Mouse (Mus musculus) midbrain, embryonic 13.5 days (tissue): ENCODE measurements around the gene Esyt2. TPM values are rescaled to one million over a fixed set of nuclear protein-coding genes. Genes with fewer than 3 reads are reported as not detected.

Experiments
- ATAC-seq: fragments of 200-750 bp; cut with Nextera tagmentation; 2 replicates; pipeline ENCODE4 v1.8.0; 2017; ENCODE audit warnings: mild to moderate bottlenecking, moderate TSS enrichment, moderate library complexity
- H3K27ac ChIP-seq: fragments of 300-500 bp; sonication (generic); 2 replicates; pipeline ENCODE4 v1.5.1; 2015; ENCODE audit warnings: inconsistent platforms, mild to moderate bottlenecking, moderate library complexity
- H3K27me3 ChIP-seq: fragments of 300-500 bp; sonication (generic); 2 replicates; pipeline ENCODE4 v1.6.1; 2015; ENCODE audit warnings: mild to moderate bottlenecking, inconsistent platforms
- H3K36me3 ChIP-seq: fragments of 300-500 bp; sonication (generic); 2 replicates; pipeline ENCODE4 v1.6.1; 2015; ENCODE audit warnings: mild to moderate bottlenecking, inconsistent platforms
- H3K4me1 ChIP-seq: fragments of 300-500 bp; sonication (generic); replicated peaks from 2 replicates; pipeline ENCODE4 v1.6.1; 2015; ENCODE audit warnings: inconsistent platforms
- H3K4me2 ChIP-seq: fragments of 300-500 bp; sonication (generic); replicated peaks from 2 replicates; pipeline ENCODE4 v1.6.1; 2015; ENCODE audit warnings: moderate library complexity, mild to moderate bottlenecking, inconsistent platforms
- H3K4me3 ChIP-seq: fragments of 300-500 bp; sonication (generic); replicated peaks from 2 replicates; pipeline ENCODE4 v1.5.1; 2015; ENCODE audit warnings: mild to moderate bottlenecking, inconsistent platforms
- H3K9ac ChIP-seq: fragments of 300-500 bp; sonication (generic); replicated peaks from 2 replicates; pipeline ENCODE4 v1.6.1; 2015; ENCODE audit warnings: mild to moderate bottlenecking, inconsistent platforms
- H3K9me3 ChIP-seq: fragments of 300-500 bp; sonication (generic); 2 replicates; pipeline ENCODE4 v1.6.1; 2016; ENCODE audit warnings: mild to moderate bottlenecking, inconsistent platforms
- WGBS: fragments of 180-500 bp; shearing (Covaris S2); methylation state at CpG from one replicate; pipeline ENCODE4 v1.1.7; 2015; 5-methylcytosine and 5-hydroxymethylcytosine counted together
- polyA plus RNA-seq: library from polyadenylated mRNA; unstranded; fragments of >200 nt; fragmentation: Nextera tagmentation; extraction: Ambion mirVana; gene quantifications from 2 replicates; pipeline ENCODE4 v1.2.1, GENCODE M21; 2015

Gene Esyt2
- 10.6 TPM in 2 replicates for polyA plus RNA-seq

GRCm38 (mm10) chr12:116280653-116281364 is at the start of gene Esyt2:
TSS of gene Esyt2 (plus strand) at chr12:116281196.
- peak within 1 kb of the TSS; percentile 89 for H3K9ac ChIP-seq
- no peaks in the 10 kb centered on the region for H3K36me3 ChIP-seq
- no peaks in the 10 kb centered on the region for H3K9me3 ChIP-seq
- ATAC-seq, result peak; percentile 97
- under 1% methylated on average over 67 of the region's 68 CpGs for WGBS
- H3K4me1 ChIP-seq, result peaks cover 21% of the 10 kb centered on the region
- H3K4me2 ChIP-seq, result peak within 1 kb of the TSS; percentile 99
- peak within 1 kb of the TSS; percentile 97 for H3K27ac ChIP-seq
- peak within 1 kb of the TSS; percentile 82 for H3K4me3 ChIP-seq
- no peaks in the 10 kb centered on the region for H3K27me3 ChIP-seq

DNA sequence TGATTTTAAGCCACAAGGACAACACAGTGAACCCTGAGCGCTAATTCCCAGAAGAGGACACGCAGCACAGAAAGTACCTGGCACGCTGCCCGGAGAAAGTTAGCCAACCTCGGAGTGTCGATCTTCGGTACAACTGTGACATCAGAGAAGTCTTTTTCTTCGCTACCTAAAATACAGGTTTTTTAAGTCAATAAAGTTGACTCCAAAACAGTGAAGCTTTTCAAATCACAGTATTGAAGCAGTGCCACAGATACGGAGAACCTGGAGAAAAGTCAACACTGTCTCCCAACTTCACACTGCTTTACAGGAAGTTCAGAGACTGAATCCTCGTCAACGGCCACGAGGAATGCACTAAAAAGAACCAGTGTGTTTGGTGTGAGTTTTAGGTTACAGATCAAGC is 49.4 kb upstream of the Esyt2 start:
- H3K4me3 ChIP-seq, result no peak overlapping the region
- no peak overlapping the region for H3K4me2 ChIP-seq
- H3K9me3 ChIP-seq, result no peaks in the 10 kb centered on the region
- 88% methylated on average over 12 of the region's 12 CpGs for WGBS
- no peaks in the 10 kb centered on the region for H3K27me3 ChIP-seq
- H3K4me1 ChIP-seq, result no peaks in the 10 kb centered on the region
- no peak overlapping the region for H3K9ac ChIP-seq
- ATAC-seq, result no peak
- H3K27ac ChIP-seq, result no peak overlapping the region
- peaks cover 11% of the 10 kb centered on the region for H3K36me3 ChIP-seq

DNA sequence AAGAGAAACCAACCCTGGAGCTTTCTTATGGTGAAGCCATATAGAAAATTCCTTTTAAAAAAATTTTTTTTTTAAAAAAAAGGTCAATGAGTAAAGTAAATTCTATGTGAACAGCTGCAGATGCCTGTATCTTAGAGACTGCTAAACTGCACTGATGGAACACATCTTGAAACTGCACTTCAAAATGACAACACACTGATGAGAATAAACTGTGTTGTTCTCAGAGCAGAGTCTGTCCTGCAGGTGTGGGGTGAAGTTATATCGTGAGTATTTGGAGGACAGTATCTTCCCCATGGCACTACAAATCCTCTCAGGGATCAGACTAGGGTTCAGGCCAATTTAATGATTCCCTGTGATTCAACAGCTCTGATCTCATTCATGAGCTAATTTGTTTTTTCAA is 48.9 kb upstream of the Esyt2 start:
- Histone ChIP-seq H3K36me3 (peaks cover 11% of the 10 kb centered on the region), H3K27ac (no peak overlapping the region), H3K4me2 (no peak overlapping the region), H3K4me3 (no peak overlapping the region), H3K9me3 (no peaks in the 10 kb centered on the region), H3K9ac (no peak overlapping the region), H3K4me1 (no peaks in the 10 kb centered on the region), H3K27me3 (no peaks in the 10 kb centered on the region)
- 80% methylated on average over 1 of the region's 1 CpGs for WGBS
- ATAC-seq, result no peak

- Histone ChIP-seq H3K9me3 (no peaks in the 10 kb centered on the region), H3K27ac (no peak overlapping the region), H3K4me1 (no peaks in the 10 kb centered on the region), H3K4me2 (no peak overlapping the region), H3K27me3 (no peaks in the 10 kb centered on the region), H3K9ac (no peak overlapping the region), H3K36me3 (peaks cover 2% of the 10 kb centered on the region; the same call in 1 of the 2 replicates), H3K4me3 (no peak overlapping the region)
- no peak for ATAC-seq
- WGBS, result 80% methylated on average over 4 of the region's 4 CpGs
Measured at GRCm38 (mm10) chr12:116235356-116235755, 45.6 kb upstream of the Esyt2 start.

DNA sequence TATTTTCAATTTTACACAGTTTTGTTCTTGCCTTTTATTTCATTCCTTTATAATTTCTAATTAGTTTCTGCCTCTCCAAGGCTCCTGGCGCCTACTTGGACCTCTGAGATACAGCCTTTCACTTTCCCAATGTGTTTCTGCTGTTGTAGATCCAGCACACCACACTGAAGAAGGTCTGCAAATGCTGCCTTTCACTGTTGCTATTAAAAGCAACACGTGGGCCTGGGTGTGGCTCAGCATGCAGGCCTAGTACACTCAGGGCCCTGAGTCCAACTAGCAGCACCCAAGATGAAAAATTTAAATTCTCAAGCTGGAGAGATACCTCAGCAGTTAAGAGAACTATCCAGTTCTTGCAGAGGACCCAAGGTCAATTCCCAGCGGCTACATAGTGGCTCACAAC is 44.3 kb upstream of the Esyt2 start:
- 85% methylated on average over 3 of the region's 3 CpGs for WGBS
- no peaks in the 10 kb centered on the region for H3K9me3 ChIP-seq
- H3K27ac ChIP-seq, result no peak overlapping the region
- H3K27me3 ChIP-seq, result no peaks in the 10 kb centered on the region
- no peak overlapping the region for H3K9ac ChIP-seq
- peaks cover 14% of the 10 kb centered on the region; the same call in 1 of the 2 replicates for H3K36me3 ChIP-seq
- no peak overlapping the region for H3K4me2 ChIP-seq
- H3K4me3 ChIP-seq, result no peak overlapping the region
- H3K4me1 ChIP-seq, result no peaks in the 10 kb centered on the region
- no peak for ATAC-seq

DNA sequence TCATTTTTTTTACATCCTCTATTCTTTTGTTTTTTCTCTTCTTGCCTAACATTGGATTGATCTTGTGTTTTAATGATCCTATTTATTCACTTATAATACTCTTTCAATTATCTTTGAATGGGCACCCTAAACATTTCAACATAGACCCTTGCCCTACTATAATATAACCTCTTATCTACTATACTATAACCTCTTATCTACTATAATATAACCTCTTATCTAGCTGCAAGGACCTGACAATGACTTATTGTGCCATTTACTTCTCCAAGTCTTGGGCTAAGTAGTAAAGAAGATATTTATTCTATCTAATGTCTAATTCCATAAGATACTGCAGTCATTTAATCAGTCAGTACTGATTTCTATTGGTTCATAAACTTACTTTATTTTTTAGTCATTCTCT is 42.6 kb upstream of the Esyt2 start:
- H3K9me3 ChIP-seq, result no peaks in the 10 kb centered on the region
- H3K4me3 ChIP-seq, result no peak overlapping the region
- H3K27ac ChIP-seq, result no peak overlapping the region
- no peak for ATAC-seq
- no peaks in the 10 kb centered on the region for H3K27me3 ChIP-seq
- H3K4me1 ChIP-seq, result no peaks in the 10 kb centered on the region
- H3K36me3 ChIP-seq, result peaks cover 18% of the 10 kb centered on the region; the same call in 1 of the 2 replicates
- H3K4me2 ChIP-seq, result no peak overlapping the region
- no peak overlapping the region for H3K9ac ChIP-seq

DNA sequence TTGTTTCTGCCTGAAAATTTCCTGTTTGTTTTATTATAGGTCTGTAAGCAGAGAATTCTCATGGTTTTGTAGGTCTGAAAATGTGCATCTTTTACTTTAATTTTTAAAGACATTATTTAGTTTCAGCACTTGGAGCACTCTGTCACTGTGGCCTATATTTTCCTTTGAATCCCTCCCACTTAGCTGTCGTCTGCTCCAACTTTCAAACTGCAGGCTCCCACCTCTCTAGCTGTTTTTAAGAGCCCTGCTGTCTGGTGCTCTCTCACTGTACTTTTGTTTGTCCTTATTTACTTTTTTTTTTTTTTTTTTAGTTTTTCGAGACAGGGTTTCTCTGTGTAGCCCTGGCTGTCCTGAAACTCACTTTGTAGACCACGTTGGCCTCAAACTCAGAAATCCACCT is 42.2 kb upstream of the Esyt2 start:
- Histone ChIP-seq H3K9me3 (no peaks in the 10 kb centered on the region), H3K27me3 (no peaks in the 10 kb centered on the region), H3K4me2 (no peak overlapping the region), H3K4me1 (no peaks in the 10 kb centered on the region), H3K4me3 (no peak overlapping the region), H3K36me3 (peaks cover 18% of the 10 kb centered on the region), H3K27ac (no peak overlapping the region), H3K9ac (no peak overlapping the region)
- 89% methylated on average over 3 of the region's 3 CpGs for WGBS
- ATAC-seq, result no peak

- 71% methylated on average over 1 of the region's 1 CpGs for WGBS
- peaks cover 50% of the 10 kb centered on the region for H3K36me3 ChIP-seq
- H3K4me2 ChIP-seq, result no peak overlapping the region
- H3K27me3 ChIP-seq, result no peaks in the 10 kb centered on the region
- H3K9me3 ChIP-seq, result no peaks in the 10 kb centered on the region
- no peak overlapping the region for H3K4me3 ChIP-seq
- no peak overlapping the region for H3K9ac ChIP-seq
- H3K4me1 ChIP-seq, result no peaks in the 10 kb centered on the region
- no peak overlapping the region for H3K27ac ChIP-seq
- no peak for ATAC-seq
Measured at GRCm38 (mm10) chr12:116244601-116245000, 36.4 kb upstream of the Esyt2 start.

DNA sequence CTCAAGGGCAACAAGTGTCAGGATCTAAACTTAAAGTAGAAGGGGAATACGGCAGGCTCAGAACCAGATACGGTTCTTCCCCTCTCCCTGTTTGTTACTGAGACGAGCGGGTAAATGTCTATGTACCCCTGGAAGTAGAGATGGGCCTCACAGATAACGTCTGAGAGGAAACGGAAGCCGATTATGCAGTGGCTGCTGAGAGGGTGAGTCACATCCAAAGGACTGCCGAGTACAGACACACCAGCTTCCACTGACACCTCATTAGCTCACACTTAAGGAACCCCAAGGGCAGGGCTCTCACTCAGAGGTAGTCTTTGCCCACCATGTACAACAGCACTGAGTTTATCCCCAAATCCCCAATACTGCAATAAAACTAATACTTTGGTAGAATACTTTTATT is 26.3 kb upstream of the Esyt2 start:
- Histone ChIP-seq H3K4me2 (no peak overlapping the region), H3K27me3 (no peaks in the 10 kb centered on the region), H3K4me1 (no peaks in the 10 kb centered on the region), H3K9me3 (no peaks in the 10 kb centered on the region), H3K9ac (no peak overlapping the region), H3K4me3 (no peak overlapping the region), H3K36me3 (peaks cover 25% of the 10 kb centered on the region), H3K27ac (no peak overlapping the region)
- ATAC-seq, result no peak
- WGBS, result 85% methylated on average over 8 of the region's 8 CpGs

GRCm38 (mm10) chr12:116255636-116256035 is 25.4 kb upstream of the Esyt2 start:
- no peak overlapping the region for H3K27ac ChIP-seq
- no peaks in the 10 kb centered on the region for H3K9me3 ChIP-seq
- H3K27me3 ChIP-seq, result no peaks in the 10 kb centered on the region
- H3K9ac ChIP-seq, result no peak overlapping the region
- no peak for ATAC-seq
- H3K4me3 ChIP-seq, result no peak overlapping the region
- WGBS, result 90% methylated on average over 11 of the region's 11 CpGs
- no peaks in the 10 kb centered on the region for H3K4me1 ChIP-seq
- no peak overlapping the region for H3K4me2 ChIP-seq
- peaks cover 25% of the 10 kb centered on the region for H3K36me3 ChIP-seq

- WGBS, result 94% methylated on average over 2 of the region's 2 CpGs
- H3K9me3 ChIP-seq, result no peaks in the 10 kb centered on the region
- no peak overlapping the region for H3K9ac ChIP-seq
- no peak overlapping the region for H3K4me3 ChIP-seq
- ATAC-seq, result no peak
- peaks cover 12% of the 10 kb centered on the region for H3K4me1 ChIP-seq
- no peak overlapping the region for H3K4me2 ChIP-seq
- no peak overlapping the region for H3K27ac ChIP-seq
- peaks cover 17% of the 10 kb centered on the region for H3K36me3 ChIP-seq
- H3K27me3 ChIP-seq, result no peaks in the 10 kb centered on the region
Measured at GRCm38 (mm10) chr12:116258321-116258720, 22.7 kb upstream of the Esyt2 start.

- ATAC-seq, result peak; percentile 98
- WGBS, result 4% methylated on average over 47 of the region's 47 CpGs
- Histone ChIP-seq H3K4me3 (peak within 1 kb of the TSS; percentile 70), H3K27ac (peak within 1 kb of the TSS; percentile 77), H3K36me3 (no peaks in the 10 kb centered on the region), H3K4me2 (peak within 1 kb of the TSS; percentile 72), H3K9ac (peak within 1 kb of the TSS; percentile 84), H3K9me3 (no peaks in the 10 kb centered on the region), H3K4me1 (peaks cover 12% of the 10 kb centered on the region), H3K27me3 (0 out of 2 replicates have a peak, but pooled peaks cover 4% of the 10 kb centered on the region)
Measured at GRCm38 (mm10) chr12:116262555-116263341, 18.2 kb upstream of the Esyt2 start, which contains the start of gene Wdr60. TSS of gene Wdr60 (minus strand) at chr12:116263022.
